Mouse (Mus musculus) midbrain, embryonic 12.5 days (tissue): ENCODE measurements around the gene Gpr141. TPM values are rescaled to one million over a fixed set of nuclear protein-coding genes. Genes with fewer than 3 reads are reported as not detected.
"Not testable (repeated sequence)": the region's sequence is repeated elsewhere in the genome, so short reads cannot be mapped to it uniquely, and the experiment has no call there.

Experiments
- ATAC-seq: fragments of 200-750 bp; cut with Nextera tagmentation; 2 replicates; pipeline ENCODE4 v1.8.0; 2017; ENCODE audit warnings: low read depth, moderate TSS enrichment, moderate library complexity; ENCODE audit not compliant: low FRiP score
- H3K27ac ChIP-seq: fragments of 300-500 bp; sonication (generic); replicated peaks from 2 replicates; pipeline ENCODE4 v1.5.1; 2016; ENCODE audit warnings: mild to moderate bottlenecking
- H3K27me3 ChIP-seq: fragments of 300-500 bp; sonication (generic); 2 replicates; pipeline ENCODE4 v1.6.1; 2016; ENCODE audit warnings: mild to moderate bottlenecking
- H3K36me3 ChIP-seq: fragments of 300-500 bp; sonication (generic); 2 replicates; pipeline ENCODE4 v1.6.1; 2016
- H3K4me1 ChIP-seq: fragments of 300-500 bp; sonication (generic); 2 replicates; pipeline ENCODE4 v1.6.1; 2016
- H3K4me2 ChIP-seq: fragments of 300-500 bp; sonication (generic); replicated peaks from 2 replicates; pipeline ENCODE4 v1.6.1; 2016; ENCODE audit warnings: mild to moderate bottlenecking, moderate library complexity
- H3K4me3 ChIP-seq: fragments of 300-500 bp; sonication (generic); 2 replicates; pipeline ENCODE4 v1.5.1; 2016; ENCODE audit warnings: mild to moderate bottlenecking
- H3K9ac ChIP-seq: fragments of 300-500 bp; sonication (generic); replicated peaks from 2 replicates; pipeline ENCODE4 v1.6.1; 2016; ENCODE audit warnings: mild to moderate bottlenecking, moderate library complexity
- H3K9me3 ChIP-seq: fragments of 300-500 bp; sonication (generic); 2 replicates; pipeline ENCODE4 v1.6.1; 2016; ENCODE audit warnings: mild to moderate bottlenecking
- WGBS: fragments of 180-500 bp; shearing (Covaris S2); methylation state at CpG from one replicate; pipeline ENCODE4 v1.1.7; 2016; 5-methylcytosine and 5-hydroxymethylcytosine counted together
- polyA plus RNA-seq: library from polyadenylated mRNA; unstranded; fragments of >200 nt; fragmentation: Nextera tagmentation; extraction: Ambion mirVana; gene quantifications from 2 replicates; pipeline ENCODE4 v1.2.1, GENCODE M21; 2016

Gene Gpr141
- polyA plus RNA-seq, 1 experiment from 2014 or later, result not detected

- no peak overlapping the region for H3K4me2 ChIP-seq
- H3K9me3 ChIP-seq, result no peaks in the 10 kb centered on the region
- H3K4me1 ChIP-seq, result no peaks in the 10 kb centered on the region
- H3K36me3 ChIP-seq, result no peaks in the 10 kb centered on the region
- H3K27ac ChIP-seq, result no peak overlapping the region
- H3K27me3 ChIP-seq, result no peaks in the 10 kb centered on the region
- 97% methylated on average over 3 of the region's 3 CpGs for WGBS
- ATAC-seq, result no peak
- H3K4me3 ChIP-seq, result no peak overlapping the region
- no peak overlapping the region for H3K9ac ChIP-seq
These were observed 29.1 kb downstream of the Gpr141 start for GRCm38 (mm10) chr13:19794942-19795341.

DNA sequence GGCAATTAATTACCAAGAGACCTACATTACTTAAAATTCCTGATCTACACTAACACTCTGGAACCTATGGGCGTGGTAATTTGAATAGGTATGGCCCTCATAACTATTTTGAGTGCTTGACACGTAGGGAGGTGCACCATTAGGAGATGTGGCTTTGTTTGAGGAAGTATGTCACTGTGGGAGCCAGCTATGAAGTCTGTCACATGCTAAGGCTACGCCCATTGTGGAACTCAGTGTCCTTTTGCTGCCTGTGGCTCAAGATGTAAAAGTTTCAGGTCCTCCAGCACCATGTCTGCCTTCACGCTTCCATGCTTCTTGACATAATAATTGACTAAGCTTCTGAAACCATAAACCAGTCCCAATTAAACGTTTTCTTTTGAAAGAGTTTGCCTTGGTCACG is 29.6 kb downstream of the Gpr141 start:
- no peak for ATAC-seq
- 76% methylated on average over 6 of the region's 6 CpGs for WGBS
- H3K4me1 ChIP-seq, result no peaks in the 10 kb centered on the region

GRCm38 (mm10) chr13:19793761-19794160 is 30.3 kb downstream of the Gpr141 start:
- H3K4me1 ChIP-seq, result no peaks in the 10 kb centered on the region
- ATAC-seq, result no peak
- H3K9me3 ChIP-seq, result no peaks in the 10 kb centered on the region
- no peak overlapping the region for H3K4me2 ChIP-seq
- WGBS, result 64% methylated on average over 4 of the region's 4 CpGs
- H3K4me3 ChIP-seq, result no peak overlapping the region
- no peak overlapping the region for H3K27ac ChIP-seq
- H3K9ac ChIP-seq, result no peak overlapping the region
- H3K27me3 ChIP-seq, result no peaks in the 10 kb centered on the region
- no peaks in the 10 kb centered on the region for H3K36me3 ChIP-seq

More for the DNA sequence above, 29.6 kb downstream of the Gpr141 start:
- H3K27me3 ChIP-seq, result no peaks in the 10 kb centered on the region
- H3K36me3 ChIP-seq, result no peaks in the 10 kb centered on the region
- H3K4me2 ChIP-seq, result no peak overlapping the region
- H3K4me3 ChIP-seq, result no peak overlapping the region
- H3K27ac ChIP-seq, result no peak overlapping the region
- H3K9me3 ChIP-seq, result no peaks in the 10 kb centered on the region
- H3K9ac ChIP-seq, result no peak overlapping the region

DNA sequence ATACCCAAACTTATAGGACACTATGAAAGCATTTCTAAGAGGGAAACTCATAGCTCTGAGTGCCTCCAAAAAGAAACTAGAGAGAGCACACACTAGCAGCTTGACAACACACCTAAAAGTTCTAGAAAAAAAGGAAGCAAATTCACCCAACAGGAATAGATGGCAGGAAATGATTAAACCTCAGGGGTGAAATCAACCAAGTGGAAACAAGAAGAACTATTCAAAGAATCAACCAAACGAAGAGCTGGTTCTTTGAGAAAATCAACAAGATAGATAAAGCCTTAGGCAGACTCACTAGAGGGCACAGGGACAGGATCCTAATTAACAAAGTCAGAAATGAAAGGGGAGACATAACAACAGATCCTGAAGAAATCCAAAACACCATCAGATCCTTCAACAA is 36.1 kb downstream of the Gpr141 start:
- H3K9me3 ChIP-seq, H3K4me2 ChIP-seq, H3K36me3 ChIP-seq, H3K4me3 ChIP-seq, H3K9ac ChIP-seq, ATAC-seq, H3K27ac ChIP-seq, H3K4me1 ChIP-seq, H3K27me3 ChIP-seq: not testable (repeated sequence)
- WGBS, result 41% methylated on average over 1 of the region's 1 CpGs

DNA sequence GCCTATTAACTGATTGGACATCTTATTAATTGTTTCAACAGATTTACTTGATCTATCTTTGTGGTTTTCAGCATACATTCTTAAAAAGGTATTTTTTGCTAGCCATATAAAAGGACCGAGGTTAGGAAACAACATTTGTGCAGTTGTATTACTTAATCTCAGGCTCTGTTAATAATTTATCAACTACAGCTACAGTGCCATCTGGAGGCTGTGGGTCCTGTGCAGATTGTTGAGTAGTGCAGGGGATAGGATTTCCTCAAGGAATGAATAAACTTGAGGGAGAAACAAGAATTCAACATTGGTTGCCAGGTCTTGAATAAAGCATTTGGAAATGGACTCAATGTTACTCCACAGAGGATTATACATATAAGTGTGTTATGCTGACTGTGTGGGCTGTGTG is 53.9 kb downstream of the Gpr141 start:
- H3K4me3 ChIP-seq, result no peak overlapping the region
- 90% methylated on average over 1 of the region's 1 CpGs for WGBS

GRCm38 (mm10) chr13:19767202-19767601 is 56.9 kb downstream of the Gpr141 start:
- no peaks in the 10 kb centered on the region for H3K4me1 ChIP-seq
- H3K4me3 ChIP-seq, result no peak overlapping the region
- H3K9me3 ChIP-seq, result no peaks in the 10 kb centered on the region
- H3K4me2 ChIP-seq, result no peak overlapping the region
- H3K36me3 ChIP-seq, result no peaks in the 10 kb centered on the region
- H3K27ac ChIP-seq, result no peak overlapping the region
- no peak for ATAC-seq
- 79% methylated on average over 2 of the region's 2 CpGs for WGBS
- no peaks in the 10 kb centered on the region for H3K27me3 ChIP-seq
- H3K9ac ChIP-seq, result no peak overlapping the region

More for the DNA sequence above, 53.9 kb downstream of the Gpr141 start:
- Histone ChIP-seq H3K27ac (no peak overlapping the region), H3K9me3 (no peaks in the 10 kb centered on the region), H3K9ac (no peak overlapping the region), H3K4me2 (no peak overlapping the region), H3K36me3 (no peaks in the 10 kb centered on the region), H3K27me3 (no peaks in the 10 kb centered on the region), H3K4me1 (no peaks in the 10 kb centered on the region)
- ATAC-seq, result no peak

- no peak overlapping the region for H3K9ac ChIP-seq
- no peak overlapping the region for H3K27ac ChIP-seq
- WGBS, result 92% methylated on average over 4 of the region's 4 CpGs
- H3K4me1 ChIP-seq, result no peaks in the 10 kb centered on the region
- ATAC-seq, result no peak
- no peaks in the 10 kb centered on the region for H3K36me3 ChIP-seq
- H3K4me3 ChIP-seq, result no peak overlapping the region
- no peaks in the 10 kb centered on the region for H3K27me3 ChIP-seq
- no peaks in the 10 kb centered on the region for H3K9me3 ChIP-seq
- no peak overlapping the region for H3K4me2 ChIP-seq
These were observed 59.8 kb downstream of the Gpr141 start for GRCm38 (mm10) chr13:19764276-19764675.

- Histone ChIP-seq H3K9me3 (no peaks in the 10 kb centered on the region), H3K27me3 (no peaks in the 10 kb centered on the region), H3K9ac (no peak overlapping the region), H3K27ac (no peak overlapping the region), H3K4me1 (no peaks in the 10 kb centered on the region), H3K36me3 (no peaks in the 10 kb centered on the region), H3K4me2 (no peak overlapping the region), H3K4me3 (no peak overlapping the region)
- ATAC-seq, result no peak
- WGBS, result 93% methylated on average over 1 of the region's 1 CpGs
These were observed 60.8 kb downstream of the Gpr141 start for GRCm38 (mm10) chr13:19763211-19763610.

- Histone ChIP-seq H3K27ac (no peak overlapping the region), H3K4me1 (no peaks in the 10 kb centered on the region), H3K9me3 (no peaks in the 10 kb centered on the region), H3K4me3 (no peak overlapping the region), H3K9ac (no peak overlapping the region), H3K36me3 (no peaks in the 10 kb centered on the region), H3K4me2 (no peak overlapping the region), H3K27me3 (no peaks in the 10 kb centered on the region)
- 71% methylated on average over 2 of the region's 2 CpGs for WGBS
- no peak for ATAC-seq
These were observed 78.3 kb downstream of the Gpr141 start for GRCm38 (mm10) chr13:19745741-19746140.

DNA sequence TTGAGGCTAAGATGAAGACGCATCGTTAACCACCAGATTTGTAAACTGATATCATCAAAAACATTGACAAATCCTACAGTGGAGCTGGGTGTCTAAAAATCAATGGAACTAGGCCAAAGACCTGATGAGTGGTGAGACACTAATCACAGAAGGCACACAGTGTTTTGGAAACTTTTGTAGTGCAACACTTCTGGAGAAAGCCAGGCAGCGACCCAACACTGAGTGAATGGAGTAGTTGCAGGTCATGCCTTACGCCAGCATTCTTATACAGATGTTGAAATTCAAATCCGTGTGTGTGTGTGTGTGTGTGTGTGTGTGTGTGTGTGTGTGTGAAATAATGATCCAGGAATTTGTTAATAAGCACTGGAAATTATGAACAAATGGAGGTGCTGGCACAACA is 79.5 kb downstream of the Gpr141 start:
- 92% methylated on average over 5 of the region's 5 CpGs for WGBS
- no peak overlapping the region for H3K27ac ChIP-seq
- H3K4me3 ChIP-seq, result no peak overlapping the region
- H3K4me1 ChIP-seq, result no peaks in the 10 kb centered on the region
- no peaks in the 10 kb centered on the region for H3K9me3 ChIP-seq
- no peaks in the 10 kb centered on the region for H3K27me3 ChIP-seq
- ATAC-seq, result no peak
- H3K36me3 ChIP-seq, result no peaks in the 10 kb centered on the region
- H3K9ac ChIP-seq, result no peak overlapping the region
- no peak overlapping the region for H3K4me2 ChIP-seq

GRCm38 (mm10) chr13:19734597-19734996 is 89.5 kb downstream of the Gpr141 start:
- H3K9me3 ChIP-seq, result no peaks in the 10 kb centered on the region
- no peak overlapping the region for H3K9ac ChIP-seq
- no peak overlapping the region for H3K27ac ChIP-seq
- 85% methylated on average over 5 of the region's 5 CpGs for WGBS
- H3K27me3 ChIP-seq, result no peaks in the 10 kb centered on the region
- H3K4me1 ChIP-seq, result no peaks in the 10 kb centered on the region
- H3K36me3 ChIP-seq, result no peaks in the 10 kb centered on the region
- ATAC-seq, result no peak
- H3K4me2 ChIP-seq, result no peak overlapping the region
- no peak overlapping the region for H3K4me3 ChIP-seq

GRCm38 (mm10) chr13:19730826-19731225 is 93.2 kb downstream of the Gpr141 start:
- 79% methylated on average over 2 of the region's 2 CpGs for WGBS
- H3K36me3 ChIP-seq, result no peaks in the 10 kb centered on the region

DNA sequence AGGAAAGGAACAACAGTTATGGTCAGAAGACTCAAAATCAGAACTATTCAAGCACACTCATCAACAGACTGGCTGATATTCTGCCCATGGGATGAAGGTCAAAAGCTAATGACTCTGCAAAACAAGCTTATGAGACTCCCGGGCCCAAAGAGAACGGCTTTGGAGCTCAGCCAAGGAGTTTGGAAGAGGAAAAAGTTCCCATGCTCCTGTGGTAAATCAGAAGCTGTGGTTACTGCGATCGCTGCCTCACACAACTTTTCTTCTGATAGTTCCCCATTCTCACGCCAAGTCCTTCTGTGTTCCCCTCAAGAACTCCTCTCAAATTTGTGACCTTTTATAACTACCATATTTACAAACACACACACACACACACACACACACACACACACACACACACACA is 105.1 kb downstream of the Gpr141 start:
- no peaks in the 10 kb centered on the region for H3K9me3 ChIP-seq
- no peak overlapping the region for H3K4me3 ChIP-seq
- no peaks in the 10 kb centered on the region for H3K36me3 ChIP-seq
- H3K27me3 ChIP-seq, result no peaks in the 10 kb centered on the region
- ATAC-seq, result no peak
- no peaks in the 10 kb centered on the region for H3K4me1 ChIP-seq
- no peak overlapping the region for H3K27ac ChIP-seq
- H3K4me2 ChIP-seq, result no peak overlapping the region
- no peak overlapping the region for H3K9ac ChIP-seq
- WGBS, result 83% methylated on average over 5 of the region's 5 CpGs

More at GRCm38 (mm10) chr13:19730826-19731225, 93.2 kb downstream of the Gpr141 start:
- no peak overlapping the region for H3K4me3 ChIP-seq
- ATAC-seq, result no peak
- H3K4me2 ChIP-seq, result no peak overlapping the region
- H3K4me1 ChIP-seq, result no peaks in the 10 kb centered on the region
- no peak overlapping the region for H3K27ac ChIP-seq
- no peak overlapping the region for H3K9ac ChIP-seq
- H3K27me3 ChIP-seq, result no peaks in the 10 kb centered on the region
- no peaks in the 10 kb centered on the region for H3K9me3 ChIP-seq
